Mouse (Mus musculus) thymus, postnatal 4 days (tissue): Measurements from ENCODE around the gene Arhgap23.

Experiments
- DNase-seq: peaks from one replicate; pipeline ENCODE4 v3.0.0; 2021

Gene Arhgap23

GRCm38 (mm10) chr11:97508198-97508597 lies 92.9 kb downstream of the Arhgap23 start:
- DNase-seq = no peak

DNA sequence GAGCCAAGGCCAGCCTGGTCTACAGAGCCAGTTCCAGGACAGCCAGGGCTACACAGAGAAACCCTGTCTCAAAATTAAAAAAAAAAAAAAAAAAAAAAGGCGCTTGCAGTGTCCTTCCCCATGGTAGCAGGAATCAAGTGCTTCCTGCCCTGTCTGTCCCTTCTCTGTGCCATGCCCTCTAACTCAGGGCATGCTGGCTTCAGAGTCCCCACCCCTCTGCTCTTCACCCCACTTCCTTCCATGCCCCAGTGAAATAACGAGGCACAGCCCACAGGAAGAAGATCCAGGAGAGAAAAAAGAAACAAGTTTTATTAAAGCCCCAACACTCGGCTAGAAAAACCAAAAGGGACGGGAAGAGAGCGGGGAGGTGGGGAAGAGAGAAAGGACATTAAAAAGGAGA lies 93.7 kb downstream of the Arhgap23 start:
- DNase-seq = peak; percentile 35

- DNase-seq = peak; percentile 56
Measured at GRCm38 (mm10) chr11:97509715-97510485, 94.6 kb downstream of the Arhgap23 start.

- peak; percentile 83 for DNase-seq
Measured at GRCm38 (mm10) chr11:97510966-97511660, 95.8 kb downstream of the Arhgap23 start.

GRCm38 (mm10) chr11:97511661-97512369 lies 96.5 kb downstream of the Arhgap23 start:
- DNase-seq = peak; percentile 81

DNA sequence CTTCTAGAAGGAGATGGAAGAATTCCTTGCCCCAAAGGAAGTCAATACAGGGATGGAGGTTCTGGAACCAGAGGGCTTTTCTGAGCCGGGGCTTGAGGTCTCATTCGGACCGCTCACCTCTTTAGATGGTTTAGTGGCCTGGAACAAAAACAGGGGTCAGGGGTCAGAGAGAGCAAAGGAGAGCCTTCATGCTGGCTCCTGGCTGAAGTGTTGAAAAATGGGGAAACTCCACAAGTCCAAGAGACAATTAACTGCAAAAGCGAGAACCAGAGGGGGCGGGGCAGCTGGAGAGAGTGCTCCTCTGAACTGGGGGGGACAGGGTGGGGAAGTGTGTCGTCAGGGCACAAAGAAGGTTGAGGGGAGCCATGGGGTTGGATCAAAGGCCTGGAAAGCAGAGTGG lies 97.2 kb downstream of the Arhgap23 start:
- DNase-seq = peak; percentile 44

- no peak for DNase-seq
Measured at GRCm38 (mm10) chr11:97513066-97513465, 97.7 kb downstream of the Arhgap23 start.

DNA sequence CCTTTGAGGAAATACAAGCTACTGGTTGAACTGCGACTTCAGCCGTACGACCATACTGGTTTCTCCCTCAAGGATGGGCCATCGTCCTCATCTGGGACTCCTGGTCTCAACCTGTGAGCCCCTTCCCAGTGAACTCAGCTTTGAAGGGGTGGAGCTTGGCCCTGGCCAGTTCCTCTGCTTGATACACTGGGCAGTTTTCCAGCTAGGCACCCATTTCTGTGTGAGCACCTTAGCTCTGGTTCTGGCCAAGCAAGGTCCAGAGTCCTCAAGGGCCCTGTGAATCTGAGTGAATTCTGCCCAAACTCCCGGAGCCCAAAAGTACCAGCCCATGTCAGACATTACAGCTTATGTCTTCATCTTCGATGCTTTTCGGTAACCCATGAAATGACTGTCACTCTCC lies 105.2 kb downstream of the Arhgap23 start:
- no peak for DNase-seq

DNA sequence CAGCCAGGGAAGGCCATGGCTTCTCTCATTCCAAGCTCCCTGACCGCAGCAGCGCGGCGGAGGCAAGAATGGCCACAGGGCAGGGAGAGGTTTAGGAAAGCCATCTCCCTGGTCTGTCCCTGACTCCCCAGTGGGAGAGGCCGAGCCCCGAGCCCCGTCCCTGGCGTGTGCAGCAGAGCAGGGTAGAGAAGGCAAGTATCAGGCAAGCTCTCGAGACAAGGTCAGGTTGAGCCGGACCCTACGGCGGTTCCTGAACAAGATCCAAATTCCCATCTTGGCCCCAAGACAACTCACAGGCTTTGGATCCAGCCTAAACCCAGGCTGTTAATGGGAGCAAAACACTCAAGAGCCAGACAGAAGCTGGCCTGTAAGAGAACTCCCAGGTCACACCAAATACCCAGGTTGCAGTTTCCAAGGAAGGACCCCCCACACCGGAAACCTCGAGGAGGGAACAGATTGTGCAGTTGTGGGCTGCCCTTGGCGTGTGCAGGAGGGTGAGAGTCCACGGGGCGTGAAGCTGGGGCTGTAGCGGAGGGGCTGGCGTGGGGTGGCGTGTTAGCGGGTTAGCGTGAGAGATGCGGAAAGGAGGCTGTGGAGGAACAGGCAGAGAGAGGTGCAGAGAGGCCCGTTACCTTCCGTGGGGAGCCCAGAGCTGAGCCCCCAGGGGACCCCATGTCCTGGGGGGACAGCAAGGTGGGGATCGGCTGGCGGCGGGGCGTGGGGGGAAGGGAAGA lies 106.6 kb downstream of the Arhgap23 start:
- DNase-seq = no peak

GRCm38 (mm10) chr11:97523107-97523506 lies 107.8 kb downstream of the Arhgap23 start:
- no peak for DNase-seq

DNA sequence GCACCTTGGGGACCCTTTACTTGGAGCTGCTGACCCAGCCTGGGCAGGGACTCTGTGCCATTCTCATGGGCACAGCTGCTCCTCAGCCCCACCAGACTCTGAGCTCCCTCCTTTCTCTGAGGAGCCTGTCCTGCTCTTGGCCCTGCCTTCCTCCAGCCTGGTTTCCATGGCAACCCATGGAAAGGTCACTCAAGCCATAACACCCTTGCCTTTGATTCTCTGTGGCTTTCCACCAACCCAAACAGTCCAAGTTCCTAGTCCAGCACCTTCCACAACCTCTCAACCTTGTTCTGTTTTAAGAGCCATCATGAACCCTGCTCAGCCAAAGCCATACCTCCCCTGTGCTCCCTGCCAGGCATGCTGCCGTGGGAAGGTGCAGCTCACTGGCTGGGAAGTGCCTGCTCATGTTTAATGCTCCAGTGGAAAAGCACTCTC lies 108.5 kb downstream of the Arhgap23 start:
- DNase-seq = no peak

DNA sequence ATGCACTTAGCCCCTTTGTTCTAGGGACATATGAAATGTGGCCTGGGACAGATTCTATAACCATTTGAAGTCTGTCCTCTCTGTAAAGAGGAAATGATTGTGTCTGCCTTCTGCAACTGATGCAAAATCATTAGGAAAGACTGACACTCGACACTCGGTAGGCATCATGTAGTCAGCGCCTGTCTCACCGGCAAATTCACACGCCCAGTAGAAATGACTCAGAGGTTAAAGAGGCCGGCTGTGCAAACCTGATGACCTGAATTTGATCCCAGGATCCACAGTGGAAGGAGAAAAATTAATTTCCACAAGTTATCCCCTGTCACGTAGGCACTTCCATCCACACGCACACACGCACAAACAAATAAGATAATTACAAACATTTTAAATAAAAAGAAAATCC lies 109.0 kb downstream of the Arhgap23 start:
- DNase-seq = no peak

DNA sequence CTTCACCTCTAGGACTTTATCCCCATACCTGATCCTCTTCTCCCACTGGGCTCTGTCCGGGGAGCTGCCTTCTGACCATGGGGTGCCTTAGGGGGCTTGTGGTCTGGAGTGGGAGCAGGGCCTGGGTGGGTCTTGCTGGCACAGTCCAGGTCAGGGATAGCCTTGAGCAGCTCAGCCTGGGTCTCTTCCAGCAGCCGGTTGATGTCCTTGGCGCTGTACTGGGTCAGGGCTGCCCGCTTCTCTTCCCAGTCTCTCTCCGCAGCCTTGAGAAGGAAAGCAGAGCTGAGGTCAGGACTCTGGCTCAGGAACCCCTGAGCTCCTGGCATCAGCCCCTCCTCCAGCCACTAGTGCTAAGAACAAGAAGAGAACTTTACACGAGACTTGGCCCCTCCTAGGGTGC lies 110.0 kb downstream of the Arhgap23 start:
- DNase-seq = no peak

GRCm38 (mm10) chr11:97528282-97528808 lies 113.0 kb downstream of the Arhgap23 start:
- DNase-seq = no peak

GRCm38 (mm10) chr11:97530069-97530468 lies 114.7 kb downstream of the Arhgap23 start:
- no peak for DNase-seq

- no peak for DNase-seq
Measured at GRCm38 (mm10) chr11:97530961-97531360, 115.6 kb downstream of the Arhgap23 start.

DNA sequence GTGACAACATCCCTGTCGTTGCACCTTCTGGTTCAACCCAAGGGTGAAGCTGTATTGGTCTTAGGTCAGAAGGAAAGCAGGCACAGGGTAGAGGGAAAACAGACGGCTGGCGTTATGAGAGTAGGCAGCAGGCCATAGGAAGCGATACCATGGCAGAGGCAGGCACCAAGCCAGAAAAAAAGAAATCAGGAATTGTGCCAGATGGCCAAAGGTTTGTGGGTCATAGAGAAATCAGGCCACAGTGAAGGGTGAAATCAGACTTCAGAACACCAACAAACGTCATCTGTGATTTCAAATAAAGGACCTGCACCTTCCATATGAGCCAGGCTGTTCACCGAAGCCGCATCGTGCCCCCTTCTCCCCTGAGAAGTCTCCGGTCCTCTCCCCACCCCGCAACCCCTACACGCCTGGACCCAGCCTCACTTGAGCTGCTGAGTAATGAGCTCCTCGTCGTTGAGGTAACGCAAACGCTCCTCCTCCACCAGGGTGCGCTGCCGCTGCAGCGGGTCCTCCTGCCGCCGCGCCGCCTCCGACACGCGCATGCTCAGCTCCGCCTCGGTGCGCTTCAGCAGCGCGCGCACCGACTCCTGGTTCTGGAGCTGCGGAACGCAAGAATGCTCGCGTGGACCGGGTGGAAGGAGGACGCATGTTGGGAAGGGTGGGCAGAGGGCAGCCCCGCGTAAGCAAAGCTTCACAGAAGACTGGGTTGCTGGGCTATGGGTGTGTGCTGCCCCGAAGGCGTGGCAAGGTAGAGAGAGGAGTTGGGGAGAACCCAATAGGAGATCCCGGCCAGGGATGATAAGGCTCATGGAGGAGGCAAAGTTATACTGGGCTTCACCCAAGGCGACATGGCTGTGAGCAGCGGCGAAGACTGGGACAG lies 116.3 kb downstream of the Arhgap23 start:
- DNase-seq = peak; percentile 97

- DNase-seq = peak; percentile 35
Measured at GRCm38 (mm10) chr11:97532354-97532753, 117.0 kb downstream of the Arhgap23 start.

DNA sequence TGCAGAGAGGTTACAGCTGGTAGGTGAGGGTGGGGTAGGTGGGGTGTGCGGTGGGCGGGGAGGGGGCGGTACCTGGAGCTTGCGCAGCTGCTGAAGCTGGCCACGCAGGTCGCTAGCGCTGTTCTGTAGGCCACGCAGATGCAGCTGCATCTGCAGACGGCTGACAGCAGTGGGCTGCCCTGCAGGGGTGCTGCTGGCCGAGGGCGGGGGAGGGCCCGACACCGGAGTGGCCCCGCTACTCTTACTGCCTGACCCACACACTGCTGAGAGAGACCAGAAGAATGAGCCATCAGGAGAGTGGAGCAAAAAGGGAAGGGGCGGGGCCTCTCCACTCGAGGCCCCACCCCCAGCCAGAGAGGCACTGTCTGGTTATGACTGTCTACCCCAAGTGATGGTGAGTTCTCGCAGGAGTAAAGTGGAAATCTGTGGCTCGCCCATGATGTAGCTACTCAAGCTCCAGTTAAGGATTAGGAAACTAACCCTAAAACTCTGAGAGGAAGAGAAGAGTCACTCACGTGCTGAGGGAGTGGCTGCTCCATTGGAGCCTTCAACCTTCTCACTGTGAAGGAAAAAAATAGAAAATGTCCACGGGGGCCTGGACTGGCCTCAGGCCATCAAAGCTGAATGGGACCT lies 117.7 kb downstream of the Arhgap23 start:
- DNase-seq = peak; percentile 78

DNA sequence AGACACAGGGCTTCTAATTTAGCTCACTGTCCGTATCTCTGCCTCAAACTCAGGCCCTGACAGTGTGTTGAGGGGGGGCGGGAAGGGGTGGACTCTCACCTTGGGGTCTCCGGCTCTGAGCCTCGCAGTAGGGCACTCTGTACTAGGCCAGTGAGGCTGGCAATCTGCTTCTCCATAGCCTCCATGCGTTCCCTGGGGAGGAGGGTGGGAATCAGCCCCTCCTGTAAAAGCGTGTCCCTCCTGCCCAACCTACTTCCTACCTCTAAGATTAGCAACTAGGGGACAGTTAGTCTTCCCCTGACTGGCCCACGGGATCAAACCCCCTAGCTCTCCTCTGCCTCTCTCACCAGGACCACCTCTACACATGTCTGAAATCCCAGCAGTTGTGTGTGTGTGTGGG lies 118.3 kb downstream of the Arhgap23 start:
- no peak for DNase-seq
